Mouse (Mus musculus) left cerebral cortex, postnatal 25 days (tissue): ENCODE measurements around the gene Atrnl1. TPM values are rescaled to one million over a fixed set of nuclear protein-coding genes. Genes with fewer than 3 reads are reported as not detected.
"Not testable (repeated sequence)": the region's sequence is repeated elsewhere in the genome, so short reads cannot be mapped to it uniquely, and the experiment has no call there.

Experiments
- DNase-seq, 2 experiments: peaks; one replicate each; pipeline ENCODE4 v3.0.0; 2022; ENCODE audit warnings: low spot score in 2 of 2, mixed read lengths in 1 of 2
- intact Hi-C: fragments of 180-260 bp; cut with DNase I; formaldehyde crosslinking; loops from one replicate; pipeline ENCODE4 v1.15.1; 2025
- total RNA-seq, 2 experiments: library from RNA; stranded (reverse); gene quantifications; 2 replicates each; pipeline ENCODE4 v1.2.3; 2021

Atrnl1 gene
- total RNA-seq, 2 experiments from 2014 or later: 98.2 to 100 TPM

GRCm38 (mm10) chr19:57786699-57787098, 175.9 kb downstream of the Atrnl1 start:
- intact Hi-C loops: no loop called here
- DNase-seq: no peak

DNA sequence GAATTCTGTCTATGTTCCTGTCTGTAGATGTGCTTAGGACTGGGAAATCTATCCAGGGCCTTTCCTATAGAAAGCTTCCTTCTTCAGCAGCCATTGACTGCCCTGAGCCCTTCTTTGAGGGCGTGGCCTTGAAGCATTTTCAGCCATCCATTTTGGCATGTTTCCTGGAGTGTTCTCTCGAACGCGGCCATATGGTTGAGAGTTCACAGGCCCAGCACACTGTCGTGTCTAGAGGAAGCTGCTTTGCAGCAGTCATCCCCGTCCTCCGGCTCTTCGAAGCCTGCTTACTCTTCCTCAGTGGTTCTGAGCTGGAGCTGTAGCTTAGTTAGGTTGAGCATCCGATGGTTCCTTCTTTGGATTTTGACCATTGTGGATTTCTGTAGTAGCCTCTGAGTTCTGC, 191.4 kb downstream of the Atrnl1 start:
- no peak for DNase-seq
- intact Hi-C loops: no loop called here

DNA sequence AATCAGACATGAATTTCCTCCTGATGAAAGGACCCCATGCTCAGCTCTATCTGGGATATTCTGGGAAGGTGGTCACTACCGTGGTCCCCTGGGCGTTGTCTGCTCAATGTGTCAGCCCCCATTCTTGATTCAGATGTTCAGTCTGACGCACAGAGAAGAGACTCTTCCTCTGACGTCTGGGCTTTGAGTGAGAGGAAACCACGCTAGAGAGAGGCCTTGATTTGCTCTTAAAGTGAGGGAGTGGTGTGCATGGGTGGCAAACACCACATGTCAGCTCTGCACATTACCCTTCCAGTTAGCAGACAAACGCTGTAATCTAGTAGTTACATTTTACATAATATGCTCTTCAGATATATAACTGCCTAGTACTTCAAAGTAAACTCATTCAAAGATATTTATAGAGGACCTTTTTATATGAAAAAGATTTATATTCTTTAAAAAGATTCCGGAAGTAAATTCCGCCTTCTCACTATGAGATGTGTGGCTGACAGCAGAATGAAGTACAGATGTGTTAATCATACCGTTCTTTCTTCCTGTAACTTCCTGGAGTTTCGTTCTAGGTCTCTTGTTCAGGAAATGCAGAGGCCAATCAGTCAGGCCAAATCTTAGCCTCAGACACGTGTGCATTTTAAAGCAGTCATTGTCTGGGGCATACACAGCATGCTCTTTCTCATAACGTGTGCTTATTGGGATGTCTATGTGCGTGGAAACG, 192.1 kb downstream of the Atrnl1 start:
- intact Hi-C loops: no loop called here
- DNase-seq: peak in 1 of 2 experiments; percentile 80

- DNase-seq: no peak
- intact Hi-C loops: no loop called here
Measured at GRCm38 (mm10) chr19:57803483-57803820, 192.6 kb downstream of the Atrnl1 start.

DNA sequence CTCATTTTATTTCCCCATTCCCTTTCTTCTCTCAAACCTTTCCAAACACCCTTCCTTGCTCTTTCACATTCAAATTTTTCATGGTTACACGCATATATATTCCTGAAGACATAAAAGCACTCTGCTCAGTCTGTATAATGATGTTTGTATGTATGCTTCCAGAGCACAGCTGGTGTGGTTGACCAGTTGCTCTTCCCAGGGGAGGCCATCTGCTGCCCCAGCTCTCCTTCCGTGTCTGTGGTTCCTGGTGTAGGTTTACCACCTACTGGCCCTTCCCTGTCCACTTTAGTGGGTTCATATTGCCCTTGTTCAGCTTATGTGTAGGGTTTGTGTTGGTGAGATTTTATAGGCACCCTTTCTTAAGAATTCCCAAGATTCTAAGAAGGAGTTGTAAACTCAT, 197.5 kb downstream of the Atrnl1 start:
- intact Hi-C loops: no loop called here

GRCm38 (mm10) chr19:57814291-57814690, 203.5 kb downstream of the Atrnl1 start:
- intact Hi-C loops: no loop called here

More for the DNA sequence above, 197.5 kb downstream of the Atrnl1 start:
- no peak for DNase-seq

DNA sequence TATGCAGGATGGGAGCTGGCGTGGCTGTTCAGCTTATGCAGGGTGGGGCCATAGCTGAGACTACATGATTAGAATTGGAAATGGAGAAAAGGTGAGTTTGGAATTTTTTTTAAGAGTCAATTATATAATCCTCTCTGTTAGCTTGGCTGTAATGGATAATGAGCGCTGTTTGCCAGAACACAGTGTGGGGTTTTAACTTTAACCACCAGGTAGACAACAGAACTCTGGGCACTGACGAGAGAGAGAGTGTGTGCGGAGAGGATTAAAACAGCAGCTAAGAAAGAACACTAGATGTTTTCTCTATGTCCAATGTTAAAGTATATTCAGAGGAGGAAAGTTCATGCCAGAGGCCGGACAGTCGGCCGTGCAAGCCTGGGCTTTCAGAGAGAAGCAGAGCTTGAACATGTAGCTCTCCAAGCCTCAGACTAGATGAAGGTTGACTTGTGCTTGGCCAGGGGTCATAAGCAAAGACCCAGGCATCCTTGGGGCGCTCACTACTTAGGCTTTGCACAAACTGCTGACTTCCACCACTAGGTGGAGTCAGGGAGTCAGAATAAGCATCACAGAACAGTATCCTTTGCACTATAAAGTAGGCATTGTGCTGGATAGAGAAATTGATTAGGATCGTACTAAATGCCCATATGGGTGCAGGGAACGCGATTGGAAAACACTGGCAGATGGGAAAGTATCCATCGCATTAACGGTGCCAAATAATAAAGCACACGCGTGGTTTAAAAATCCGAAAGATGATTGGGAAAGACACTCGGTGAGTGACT, 205.6 kb downstream of the Atrnl1 start:
- intact Hi-C loops: loop anchor here (5.0 kb wide), 1 partner anchor 651 kb away; no protein-coding TSS in a partner anchor
- peak; percentile 55 to 65 for DNase-seq

More at GRCm38 (mm10) chr19:57814291-57814690, 203.5 kb downstream of the Atrnl1 start:
- peak in 1 of 2 experiments; percentile 23 for DNase-seq

GRCm38 (mm10) chr19:57817736-57818135, 206.9 kb downstream of the Atrnl1 start:
- intact Hi-C loops: loop anchor here (5.0 kb wide), 1 partner anchor 650 kb away; no protein-coding TSS in a partner anchor
- no peak for DNase-seq

- intact Hi-C loops: no loop called here
- DNase-seq: no peak
Measured at GRCm38 (mm10) chr19:57823446-57823845, 212.6 kb downstream of the Atrnl1 start.

DNA sequence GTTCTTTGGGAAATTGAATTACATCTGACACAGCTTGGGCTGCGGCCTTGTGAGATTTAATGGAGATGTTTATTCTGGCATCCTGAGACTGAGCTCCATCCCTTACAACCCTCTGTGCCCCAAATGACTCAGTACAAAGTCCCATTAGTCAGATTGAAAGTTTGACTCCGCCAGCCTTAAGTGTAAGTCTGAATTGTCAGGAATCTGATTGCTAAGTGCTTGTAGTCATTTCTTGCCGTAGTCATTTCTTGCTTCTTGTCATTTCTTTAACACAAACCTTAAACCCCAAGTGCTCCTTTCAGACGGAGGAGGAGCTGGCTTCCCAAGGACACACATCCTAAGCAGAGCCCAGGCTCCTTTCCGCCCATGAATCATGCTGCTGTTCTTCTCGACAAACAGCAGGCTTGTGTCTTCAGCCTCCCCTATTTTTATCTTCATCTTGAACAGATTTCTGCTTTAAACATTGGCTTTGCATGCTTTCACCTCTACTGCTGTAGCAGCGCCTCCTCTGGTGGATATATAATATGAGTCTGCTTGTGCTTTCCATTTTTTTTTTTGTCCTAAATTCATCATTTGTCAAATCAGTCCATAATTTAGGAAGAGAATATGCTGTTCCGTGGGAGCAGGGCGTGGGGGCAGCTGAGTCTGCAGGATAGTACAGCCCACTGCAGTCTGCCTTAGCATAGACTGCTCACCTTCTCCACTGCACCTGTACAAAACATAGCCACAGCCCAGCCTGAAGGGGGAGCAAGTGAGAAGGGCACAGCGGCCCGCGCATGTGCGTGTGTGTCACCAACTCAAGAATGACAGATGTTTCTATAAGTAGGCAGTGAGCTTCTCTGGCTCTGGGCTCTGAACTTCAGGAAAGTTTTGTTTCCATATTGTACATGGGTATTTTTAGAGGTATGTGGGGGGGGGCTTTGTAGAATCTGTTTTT, 214.7 kb downstream of the Atrnl1 start:
- DNase-seq: peak; percentile 33 to 84
- intact Hi-C loops: no loop called here

- intact Hi-C loops: no loop called here
- DNase-seq: no peak
Measured at GRCm38 (mm10) chr19:57833083-57833482, 222.2 kb downstream of the Atrnl1 start.

DNA sequence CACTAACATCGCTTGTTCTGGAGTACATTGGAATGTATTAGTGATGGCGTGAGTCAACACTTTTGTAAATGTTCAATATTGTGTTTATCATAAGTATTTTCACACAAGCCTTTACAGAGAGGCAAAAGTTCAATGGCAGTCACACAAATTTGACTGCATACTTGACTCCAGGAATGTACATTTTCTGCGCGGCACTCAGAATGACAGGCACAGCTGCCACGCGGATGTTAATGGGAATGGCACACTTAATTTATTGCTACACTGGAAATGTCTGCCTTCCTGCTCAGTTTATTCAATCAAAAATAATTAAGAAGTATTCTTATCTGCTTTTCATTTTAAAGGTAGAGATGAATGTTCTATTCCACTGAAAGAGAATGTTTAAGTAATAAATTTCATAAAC, 227.0 kb downstream of the Atrnl1 start:
- intact Hi-C loops: no loop called here
- DNase-seq: no peak

DNA sequence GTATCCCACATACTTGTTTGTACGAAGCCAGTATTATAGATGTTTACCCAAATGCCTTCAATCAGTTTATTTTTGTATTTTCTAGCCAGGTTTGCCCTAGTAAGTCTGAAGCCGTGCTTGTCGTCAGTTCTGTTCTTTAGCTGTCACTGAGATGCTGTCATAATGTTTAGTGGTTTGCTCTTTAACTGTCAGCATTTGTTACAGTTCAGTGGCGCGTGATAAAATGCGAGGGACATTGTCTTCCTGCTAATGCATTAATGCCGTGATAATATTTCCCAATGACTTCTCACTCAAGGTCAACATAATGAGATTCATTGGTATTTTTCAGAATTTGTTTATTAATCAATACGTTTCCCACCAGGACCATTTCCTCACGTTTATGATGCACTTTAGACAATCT, 227.7 kb downstream of the Atrnl1 start:
- no peak for DNase-seq
- intact Hi-C loops: no loop called here

DNA sequence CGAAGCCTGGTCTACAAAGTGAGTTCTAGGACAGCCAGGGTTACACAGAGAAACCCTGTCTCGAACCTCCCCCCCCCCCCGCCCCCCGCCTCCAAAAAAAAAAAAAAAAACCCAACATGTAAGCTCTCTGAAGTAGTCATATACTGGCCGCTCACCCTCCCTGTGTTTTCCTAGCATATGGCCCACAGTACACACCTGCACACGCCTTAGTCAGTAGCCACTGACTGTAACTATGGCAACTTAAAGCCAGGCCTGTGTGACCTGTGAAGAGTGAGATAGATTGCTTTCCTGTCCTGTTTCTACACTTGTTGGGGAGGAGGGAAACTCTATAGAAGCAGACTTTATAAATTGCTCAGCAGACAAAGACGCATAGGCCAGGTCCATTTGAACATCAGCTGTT, 239.1 kb downstream of the Atrnl1 start:
- intact Hi-C loops: no loop called here
- no peak for DNase-seq

GRCm38 (mm10) chr19:57868350-57868749, 257.5 kb downstream of the Atrnl1 start:
- intact Hi-C loops: no loop called here
- DNase-seq: no peak

DNA sequence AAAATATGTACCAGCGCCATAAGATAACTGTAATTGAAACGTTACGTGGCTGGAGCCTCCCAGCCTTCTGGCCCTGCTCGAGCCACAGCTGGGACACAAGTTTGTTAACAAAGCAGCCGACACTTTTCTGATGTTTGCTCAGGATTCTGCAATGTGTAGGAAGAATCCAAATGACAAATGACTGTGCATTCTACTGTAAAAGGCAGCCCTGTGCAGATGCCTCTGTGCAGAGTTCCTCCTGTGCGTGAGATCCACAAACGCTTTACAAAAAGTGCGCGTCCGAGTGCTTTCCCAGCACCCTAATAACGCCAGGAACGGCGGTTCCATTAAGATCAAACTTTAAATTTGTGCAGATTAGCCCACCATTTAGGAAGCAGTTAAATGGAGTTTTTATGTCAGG, 260.0 kb downstream of the Atrnl1 start:
- DNase-seq: no peak
- intact Hi-C loops: no loop called here

GRCm38 (mm10) chr19:57876057-57876456, 265.2 kb downstream of the Atrnl1 start:
- intact Hi-C loops: no loop called here

DNA sequence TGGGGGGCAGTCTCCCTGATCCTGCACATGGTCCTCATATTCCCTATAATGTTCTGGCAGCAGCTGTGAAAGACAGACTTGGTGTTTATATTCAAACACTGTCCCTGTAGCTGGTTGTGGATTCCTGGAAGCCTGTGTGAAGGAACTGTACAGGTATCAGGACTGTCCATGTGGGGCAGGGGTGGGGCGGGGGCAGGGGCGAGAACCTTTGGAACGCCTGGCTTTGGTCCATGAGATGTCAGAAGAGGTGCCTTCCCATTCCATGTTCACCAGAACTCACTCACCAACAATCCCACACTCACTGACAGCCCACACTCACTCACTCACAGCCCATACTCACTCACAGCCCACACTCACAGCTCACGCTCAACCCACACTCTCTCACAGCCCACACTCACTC, 266.5 kb downstream of the Atrnl1 start:
- no peak for DNase-seq
- intact Hi-C loops: no loop called here

More at GRCm38 (mm10) chr19:57876057-57876456, 265.2 kb downstream of the Atrnl1 start:
- no peak for DNase-seq

DNA sequence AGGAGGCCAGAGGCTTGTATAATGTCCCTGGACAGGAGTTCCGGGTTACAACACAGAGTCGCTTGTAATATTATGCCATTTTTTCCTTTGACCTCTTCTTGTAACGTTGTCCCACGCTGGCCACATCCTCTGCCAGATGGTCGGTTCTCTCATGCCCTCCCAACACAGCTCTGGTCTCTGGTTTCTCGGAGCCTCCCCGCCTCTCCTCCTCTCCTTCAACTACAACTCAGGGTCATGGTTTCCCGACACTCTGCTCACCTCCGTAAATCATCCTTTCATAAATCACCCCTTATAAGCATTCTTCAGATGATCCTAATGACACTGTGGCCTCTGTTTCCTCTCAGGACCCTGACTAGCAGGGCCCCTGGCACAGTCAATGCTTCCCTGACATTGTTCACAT, 267.7 kb downstream of the Atrnl1 start:
- intact Hi-C loops: no loop called here
- no peak for DNase-seq

GRCm38 (mm10) chr19:57879841-57880240, 269.0 kb downstream of the Atrnl1 start:
- DNase-seq, intact Hi-C loops: not testable (repeated sequence)
